Mouse (Mus musculus) ovary, postnatal 10 days (tissue): ENCODE data around the gene Cnpy1.

Experiments used
- DNase-seq: peaks from one replicate; pipeline ENCODE4 v3.0.0; 2022; ENCODE audit warnings: low spot score

The Cnpy1 gene

GRCm38 (mm10) chr5:28191201-28192098, 54.2 kb downstream of the Cnpy1 start:
- DNase-seq, result no peak

DNA sequence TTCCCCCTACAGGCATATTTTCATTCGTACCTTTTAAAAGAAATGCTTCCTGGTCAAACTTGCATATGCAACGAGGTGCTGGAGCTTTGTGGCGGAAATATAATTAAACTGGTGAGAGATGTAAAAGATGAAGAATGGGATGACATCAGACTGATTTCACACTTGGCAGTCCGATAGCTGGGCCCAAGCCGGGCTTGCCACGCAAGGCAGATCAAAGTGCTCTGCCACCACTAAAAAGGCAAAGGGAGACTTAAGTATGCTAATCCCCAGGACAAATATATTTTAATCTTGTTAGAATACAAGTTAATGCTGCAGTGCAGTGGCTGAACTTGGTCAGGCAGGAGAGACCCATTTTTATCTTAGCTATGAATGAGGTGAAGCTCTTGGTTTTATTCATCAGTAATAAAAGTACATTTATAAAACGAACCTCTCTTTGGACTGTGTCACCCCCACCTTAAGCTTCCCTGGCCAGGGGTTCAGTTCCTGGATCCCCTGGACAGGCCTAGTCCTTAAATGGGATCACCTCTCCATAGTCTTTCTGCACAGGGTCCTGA, 66.3 kb downstream of the Cnpy1 start:
- no peak for DNase-seq

- no peak for DNase-seq
These were observed 67.3 kb downstream of the Cnpy1 start for GRCm38 (mm10) chr5:28178322-28178721.

DNA sequence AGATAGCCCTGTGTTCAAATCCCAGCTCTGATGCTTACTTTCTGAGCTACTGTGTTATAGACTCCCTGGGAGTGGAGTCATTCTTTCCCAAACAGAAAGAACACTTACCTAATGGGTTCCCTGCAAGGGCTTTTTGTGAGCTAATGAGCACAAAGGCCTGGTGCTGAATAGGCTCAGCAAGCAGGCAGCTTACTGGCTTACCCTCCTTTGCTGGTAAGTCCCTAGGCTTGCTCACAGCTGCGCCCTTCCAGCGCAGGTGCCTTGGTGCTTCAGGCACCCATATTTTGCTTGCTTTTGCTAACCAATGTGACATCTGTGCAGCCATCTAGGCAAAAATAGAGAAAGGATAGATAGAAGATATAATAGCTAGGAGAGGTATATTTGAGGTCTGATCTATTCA, 69.0 kb downstream of the Cnpy1 start:
- DNase-seq, result no peak

DNA sequence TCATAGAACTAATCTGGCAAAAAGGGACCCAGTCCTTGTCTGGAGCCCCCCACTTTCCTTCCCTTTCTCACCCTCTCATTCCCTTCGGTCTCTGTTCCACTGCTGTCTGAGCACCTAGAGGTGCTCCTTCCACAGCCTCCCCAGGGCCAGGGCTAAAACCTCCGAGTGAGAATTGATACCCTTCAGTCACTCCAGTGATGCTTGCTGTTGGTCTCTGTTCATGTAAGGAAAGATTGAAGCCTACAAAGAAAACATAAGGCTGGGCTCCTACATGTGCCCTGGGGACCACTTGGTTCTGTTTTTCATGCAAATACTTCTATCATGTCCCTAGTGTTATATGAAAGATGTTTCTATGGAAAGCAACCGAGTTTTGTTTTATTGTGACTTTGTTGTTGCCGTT, 69.6 kb downstream of the Cnpy1 start:
- DNase-seq, result no peak

DNA sequence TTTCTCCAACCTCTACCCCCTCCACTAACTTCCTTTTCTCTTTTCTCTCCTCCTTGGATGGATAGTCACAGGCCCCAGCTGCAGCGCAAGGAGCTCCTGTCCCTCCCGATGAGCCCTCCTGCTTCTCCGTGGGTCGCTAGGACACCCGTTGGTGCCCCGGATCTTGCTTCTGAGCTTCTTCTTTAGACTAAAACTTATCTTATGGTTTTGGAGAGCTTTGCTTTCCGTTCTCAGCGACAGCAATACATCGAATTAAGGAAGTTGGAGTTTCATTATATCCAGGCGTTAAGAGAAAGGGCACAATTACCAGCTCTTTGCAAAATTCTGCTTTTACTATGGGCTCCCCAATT, 70.1 kb downstream of the Cnpy1 start:
- DNase-seq, result no peak

GRCm38 (mm10) chr5:28174876-28175569, 70.6 kb downstream of the Cnpy1 start:
- DNase-seq, result no peak

- no peak for DNase-seq
These were observed 71.5 kb downstream of the Cnpy1 start for GRCm38 (mm10) chr5:28174086-28174485.

DNA sequence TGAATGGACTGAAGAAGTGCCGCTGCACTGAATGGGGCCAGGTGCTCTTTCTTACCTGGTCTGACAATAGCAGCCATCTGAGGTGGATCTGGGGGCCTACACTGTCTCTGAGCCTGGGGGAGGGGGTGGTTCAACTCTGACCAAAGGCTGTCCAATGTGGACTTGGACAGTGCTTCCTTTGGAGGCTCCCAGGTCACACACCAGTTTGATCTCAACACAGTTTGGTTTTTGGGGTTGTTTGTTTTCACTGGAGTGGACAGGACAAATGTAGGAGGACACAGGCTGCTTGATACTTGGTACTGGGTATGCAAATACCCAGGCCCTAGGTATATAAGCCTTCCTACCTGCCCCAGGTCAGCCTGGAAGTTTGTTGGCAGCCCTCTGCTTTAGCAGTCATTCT, 71.9 kb downstream of the Cnpy1 start:
- DNase-seq, result no peak

- no peak for DNase-seq
These were observed 72.5 kb downstream of the Cnpy1 start for GRCm38 (mm10) chr5:28172921-28173670.

DNA sequence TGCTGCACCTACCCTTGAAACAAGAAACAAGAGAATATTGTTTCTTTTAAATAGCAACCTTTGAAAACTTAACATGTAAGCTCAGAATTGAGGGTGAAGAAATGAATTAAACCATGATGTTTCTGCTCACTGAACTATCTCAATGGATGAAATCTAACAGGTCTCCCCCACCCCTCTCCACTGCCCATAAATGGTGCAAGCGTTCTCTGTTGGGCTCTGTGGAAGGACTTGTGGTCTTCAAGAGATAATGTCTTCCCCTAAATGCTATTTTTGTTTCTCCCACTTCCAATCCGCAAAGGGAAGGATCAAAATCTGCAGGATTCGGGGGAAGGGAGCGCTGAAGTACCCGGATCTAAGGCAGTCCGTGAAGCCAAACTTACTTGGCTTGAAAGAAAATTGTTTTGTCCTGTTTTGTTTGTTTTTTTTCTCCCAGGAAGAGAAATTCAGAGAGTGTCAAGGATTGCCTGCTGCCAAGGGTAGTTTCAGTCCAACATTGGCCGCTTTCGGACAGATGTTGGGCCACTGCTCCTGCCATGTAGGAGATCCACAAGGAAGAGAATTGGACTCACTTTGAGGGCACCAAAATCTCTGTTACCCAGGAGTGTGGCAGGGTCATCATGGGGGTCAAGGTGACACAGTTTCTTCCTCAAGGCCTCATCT, 73.2 kb downstream of the Cnpy1 start:
- no peak for DNase-seq

GRCm38 (mm10) chr5:28171667-28172066, 73.9 kb downstream of the Cnpy1 start:
- DNase-seq, result no peak

DNA sequence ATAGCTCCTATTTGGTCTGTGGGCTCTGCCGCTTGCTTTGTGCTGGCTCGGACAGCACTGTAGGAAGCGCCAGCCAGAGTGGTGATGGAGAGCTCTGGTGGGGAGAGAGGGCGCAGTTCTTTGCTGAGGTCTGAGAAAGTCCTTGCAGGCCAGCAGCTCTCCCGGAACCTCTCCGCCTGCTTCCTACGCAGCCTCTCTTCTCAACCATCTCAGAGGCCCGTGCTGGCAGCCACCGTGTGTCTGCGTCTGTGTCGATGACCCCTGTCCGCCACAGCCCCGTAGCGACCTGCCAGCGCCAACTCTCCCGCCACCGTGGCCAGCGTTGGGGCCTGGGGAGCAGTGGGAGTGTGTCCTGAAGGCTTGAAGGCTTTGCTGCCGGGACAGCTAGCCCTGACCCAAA, 74.7 kb downstream of the Cnpy1 start:
- no peak for DNase-seq

GRCm38 (mm10) chr5:28170081-28170480, 75.5 kb downstream of the Cnpy1 start:
- no peak for DNase-seq

- no peak for DNase-seq
These were observed 76.3 kb downstream of the Cnpy1 start for GRCm38 (mm10) chr5:28169166-28169801.

DNA sequence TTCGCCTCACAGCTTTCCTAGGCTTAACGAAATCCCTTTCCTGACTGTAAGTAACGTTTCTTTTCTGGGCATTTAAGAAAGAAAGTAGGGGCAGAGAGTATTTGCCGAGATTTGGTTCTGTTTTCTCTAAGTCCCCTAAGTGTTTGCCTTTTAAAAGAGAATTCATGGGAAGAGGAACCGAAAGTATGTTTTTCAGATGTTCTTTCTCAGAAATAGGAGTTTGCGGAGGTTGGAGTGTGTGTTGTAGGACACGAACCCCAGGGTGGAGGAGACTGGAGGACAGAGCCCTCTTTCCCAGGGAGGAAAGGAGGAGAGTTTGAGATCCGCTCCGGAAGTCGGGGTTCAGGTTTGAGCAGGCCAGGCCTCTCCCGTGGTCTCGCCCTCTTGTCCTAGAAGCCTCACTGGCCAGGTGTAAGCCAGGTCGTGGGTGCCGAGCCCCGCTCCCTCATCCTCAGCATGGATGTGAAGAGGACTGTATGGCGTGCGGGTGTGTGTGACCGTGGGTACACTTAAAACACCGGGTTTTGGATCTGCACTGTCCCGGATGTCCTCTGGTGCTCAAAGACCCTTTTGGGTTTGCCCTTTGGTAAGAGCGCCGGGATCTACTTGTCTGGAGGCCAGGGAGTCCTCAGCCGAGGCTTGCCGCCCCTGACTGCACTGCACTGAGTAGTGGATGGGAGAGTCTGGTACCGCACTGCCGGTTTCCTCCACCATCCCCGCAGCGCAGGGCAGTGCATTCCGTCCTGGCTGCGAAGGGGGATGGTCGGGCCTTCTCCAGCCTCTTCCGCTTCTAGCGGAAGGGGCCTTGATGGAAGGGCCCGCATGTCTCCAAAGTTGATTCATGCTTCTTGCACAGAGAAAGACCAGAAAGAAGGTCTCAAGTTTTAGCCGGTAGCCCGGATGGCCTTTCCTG, 77.1 kb downstream of the Cnpy1 start:
- DNase-seq, result no peak

GRCm38 (mm10) chr5:28167611-28168252, 77.9 kb downstream of the Cnpy1 start:
- no peak for DNase-seq

DNA sequence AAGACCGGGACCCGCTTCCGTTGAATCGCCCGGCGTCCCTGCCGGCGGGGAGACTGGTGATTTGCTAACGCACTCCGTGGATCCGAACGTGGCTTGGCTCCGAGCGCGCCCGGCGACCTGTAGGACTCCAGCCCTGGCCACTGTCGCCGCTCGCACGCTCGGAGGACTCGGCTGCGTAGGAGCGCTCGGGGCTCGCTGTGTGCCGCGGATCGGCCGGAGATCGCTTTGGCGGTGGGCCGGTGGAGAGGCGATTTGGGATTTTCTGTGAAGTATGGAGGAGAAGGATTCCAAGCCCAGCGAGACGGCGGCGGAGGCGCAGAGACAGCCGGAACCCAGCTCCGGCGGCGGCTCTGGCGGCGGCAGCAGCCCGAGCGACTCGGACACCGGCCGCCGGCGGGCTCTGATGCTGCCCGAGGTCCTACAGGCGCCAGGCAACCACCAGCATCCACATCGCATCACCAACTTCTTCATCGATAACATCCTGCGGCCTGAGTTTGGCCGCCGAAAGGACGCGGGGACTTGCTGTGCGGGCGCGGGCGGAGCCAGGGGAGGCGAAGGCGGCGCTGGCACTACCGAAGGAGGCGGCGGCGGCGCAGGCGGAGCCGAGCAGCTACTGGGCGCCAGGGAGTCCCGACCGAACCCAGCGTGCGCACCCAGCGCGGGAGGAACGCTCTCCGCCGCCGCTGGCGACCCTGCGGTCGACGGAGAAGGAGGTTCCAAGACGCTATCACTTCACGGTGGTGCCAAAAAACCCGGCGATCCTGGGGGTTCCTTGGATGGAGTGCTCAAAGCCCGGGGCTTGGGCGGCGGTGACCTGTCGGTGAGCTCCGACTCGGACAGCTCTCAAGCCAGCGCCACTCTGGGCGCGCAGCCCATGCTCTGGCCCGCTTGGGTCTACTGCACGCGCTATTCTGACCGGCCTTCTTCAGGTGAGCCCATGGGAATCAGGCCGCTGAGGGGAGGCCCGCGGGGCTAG, 79.1 kb downstream of the Cnpy1 start:
- no peak for DNase-seq
